Mouse (Mus musculus) CH12.LX (cell line): ENCODE results near the gene Abtb2. TPM values are rescaled to one million over a fixed set of nuclear protein-coding genes. Genes with fewer than 3 reads are reported as not detected.

Experiments
- DNase-seq: peaks from one replicate; pipeline ENCODE4 v3.0.0-alpha.2; 2013; ENCODE audit errors: extremely low read depth
- H3K27ac ChIP-seq: 2 replicates; pipeline ENCODE4 v1.5.1; 2012; ENCODE audit warnings: low read depth, mild to moderate bottlenecking, control low read depth, moderate library complexity; ENCODE audit not compliant: insufficient read depth
- H3K27me3 ChIP-seq: replicated peaks from 2 replicates; pipeline ENCODE3; 2012; ENCODE audit warnings: inconsistent platforms
- H3K36me3 ChIP-seq, 2 experiments: replicated peaks in 1 of 2; 2 replicates each; pipeline versions ENCODE3 to v1.6.1; 2012; ENCODE audit warnings: inconsistent platforms in 1 of 2, low read length in 1 of 2, mild to moderate bottlenecking in 1 of 2, mixed read lengths in 1 of 2, moderate library complexity in 1 of 2; ENCODE audit not compliant: control insufficient read depth in 1 of 2, insufficient read depth in 1 of 2
- H3K4me1 ChIP-seq, 2 experiments: 2 replicates each; pipeline ENCODE4 v1.6.1; 2012; ENCODE audit warnings: inconsistent platforms in 1 of 2, moderate library complexity in 1 of 2; ENCODE audit not compliant: insufficient read depth in 2 of 2, control insufficient read depth in 1 of 2
- H3K4me2 ChIP-seq: 2 replicates; pipeline ENCODE4 v1.6.1; 2012; ENCODE audit warnings: low read depth, mild to moderate bottlenecking, control low read depth; ENCODE audit not compliant: poor library complexity, insufficient read depth, severe bottlenecking
- H3K4me3 ChIP-seq, 3 experiments: fragments of 150-350 bp in 1 of 3; sonication (generic) in 1 of 3; replicated peaks in 1 of 3; 2 replicates each; pipeline versions ENCODE3 to v1.5.1; 2011 to 2012; ENCODE audit warnings: low read depth in 2 of 3, low read length in 2 of 3, mild to moderate bottlenecking in 2 of 3, moderate library complexity in 2 of 3, control low read depth in 1 of 3, improper control_type of control experiment in 1 of 3, inconsistent platforms in 1 of 3, mixed read lengths in 1 of 3; ENCODE audit not compliant: poor library complexity in 1 of 3
- H3K79me2 ChIP-seq: replicated peaks from 2 replicates; pipeline ENCODE4 v1.6.1; 2012; ENCODE audit warnings: mild to moderate bottlenecking, moderate library complexity; ENCODE audit not compliant: control insufficient read depth, poor library complexity, insufficient read depth, severe bottlenecking; ENCODE audit errors: extremely low read depth
- H3K9ac ChIP-seq: 2 replicates; pipeline ENCODE4 v1.6.1; 2012; ENCODE audit warnings: low read depth, mild to moderate bottlenecking, control low read depth, moderate library complexity; ENCODE audit not compliant: insufficient read depth
- H3K9me3 ChIP-seq: replicated peaks from 2 replicates; pipeline ENCODE3; 2012; ENCODE audit warnings: low read length, inconsistent platforms, mixed read lengths
- CTCF ChIP-seq, 2 experiments: IDR thresholded peaks in 1 of 2; conservative IDR thresholded peaks in 1 of 2; 2 replicates each; pipeline ENCODE4 v1.5.1; 2011 to 2012; ENCODE audit warnings: low read depth in 2 of 2, low read length in 2 of 2, improper control_type of control experiment in 1 of 2, inconsistent platforms in 1 of 2, mild to moderate bottlenecking in 1 of 2, moderate library complexity in 1 of 2
- ELF1 ChIP-seq: IDR thresholded peaks from 2 replicates; pipeline ENCODE4 v1.6.1; 2014; ENCODE audit warnings: low read depth, mild to moderate bottlenecking, inconsistent platforms, low read length, improper control_type of control experiment
- EP300 ChIP-seq: IDR thresholded peaks from 2 replicates; pipeline ENCODE4 v1.6.1; 2011; ENCODE audit warnings: low read length, improper control_type of control experiment
- GABPA ChIP-seq: IDR thresholded peaks from 2 replicates; pipeline ENCODE4 v1.6.1; 2012; ENCODE audit warnings: low read depth, low read length, improper control_type of control experiment, inconsistent platforms; ENCODE audit not compliant: insufficient replicate concordance
- IRF4 ChIP-seq: IDR thresholded peaks from 2 replicates; pipeline ENCODE4 v1.6.1; 2014; ENCODE audit warnings: low read depth, mild to moderate bottlenecking, inconsistent platforms, low read length, improper control_type of control experiment
- JUN ChIP-seq: IDR thresholded peaks from 2 replicates; pipeline ENCODE4 v1.6.1; 2011; ENCODE audit warnings: low read depth, mild to moderate bottlenecking, low read length, improper control_type of control experiment, moderate library complexity; ENCODE audit not compliant: insufficient read depth
- MAFK ChIP-seq: IDR thresholded peaks from 2 replicates; pipeline ENCODE4 v1.6.1; 2011; ENCODE audit warnings: low read length, improper control_type of control experiment; ENCODE audit not compliant: insufficient replicate concordance
- MAX ChIP-seq: IDR thresholded peaks from 2 replicates; pipeline ENCODE4 v1.6.1; 2011; ENCODE audit warnings: low read length, improper control_type of control experiment
- MEF2A ChIP-seq: IDR thresholded peaks from 2 replicates; pipeline ENCODE4 v1.6.1; 2014; ENCODE audit warnings: low read depth, mild to moderate bottlenecking, inconsistent platforms, low read length, improper control_type of control experiment, borderline replicate concordance
- MXI1 ChIP-seq: IDR thresholded peaks from 2 replicates; pipeline ENCODE4 v1.6.1; 2011; ENCODE audit warnings: mild to moderate bottlenecking, low read depth, low read length, improper control_type of control experiment
- NELFE ChIP-seq: IDR thresholded peaks from 2 replicates; pipeline ENCODE4 v1.6.1; 2011; ENCODE audit warnings: low read depth, low read length, improper control_type of control experiment
- POLR2AphosphoS2 ChIP-seq: IDR thresholded peaks from 2 replicates; pipeline ENCODE4 v1.6.1; 2011; ENCODE audit warnings: low read depth, low read length, improper control_type of control experiment
- RAD21 ChIP-seq: IDR thresholded peaks from 2 replicates; pipeline ENCODE4 v1.6.1; 2011; ENCODE audit warnings: low read depth, mild to moderate bottlenecking, low read length, improper control_type of control experiment, moderate library complexity
- RCOR1 ChIP-seq: conservative IDR thresholded peaks from 2 replicates; pipeline ENCODE4 v1.6.1; 2012; ENCODE audit warnings: low read depth, mild to moderate bottlenecking, inconsistent platforms, low read length, improper control_type of control experiment
- SIN3A ChIP-seq: IDR thresholded peaks from 2 replicates; pipeline ENCODE4 v1.6.1; 2012; ENCODE audit warnings: low read length, improper control_type of control experiment, inconsistent platforms
- SMC3 ChIP-seq: IDR thresholded peaks from 2 replicates; pipeline ENCODE4 v1.6.1; 2011; ENCODE audit warnings: low read depth, low read length, improper control_type of control experiment
- TBP ChIP-seq: conservative IDR thresholded peaks from 2 replicates; pipeline ENCODE4 v1.6.1; 2011; ENCODE audit warnings: low read depth, low read length, improper control_type of control experiment
- TCF12 ChIP-seq: IDR thresholded peaks from 2 replicates; pipeline ENCODE4 v1.6.1; 2014; ENCODE audit warnings: low read depth, mild to moderate bottlenecking, inconsistent platforms, low read length, improper control_type of control experiment
- USF1 ChIP-seq: IDR thresholded peaks from 2 replicates; pipeline ENCODE4 v1.6.1; 2014; ENCODE audit warnings: low read depth, mild to moderate bottlenecking, inconsistent platforms, low read length, improper control_type of control experiment
- ZC3H11A ChIP-seq: IDR thresholded peaks from 2 replicates; pipeline ENCODE4 v1.6.1; 2012; ENCODE audit warnings: low read depth, mild to moderate bottlenecking, inconsistent platforms, low read length, improper control_type of control experiment
- ZKSCAN1 ChIP-seq: IDR thresholded peaks from 2 replicates; pipeline ENCODE4 v1.6.1; 2012; ENCODE audit warnings: low read depth, inconsistent platforms, low read length, improper control_type of control experiment, borderline replicate concordance
- ZMIZ1 ChIP-seq: IDR thresholded peaks from 2 replicates; pipeline ENCODE4 v1.6.1; 2012; ENCODE audit warnings: low read depth, mild to moderate bottlenecking, inconsistent platforms, low read length, improper control_type of control experiment
- dilution Hi-C: fragments of 300-500 bp; cut with MboI; formaldehyde crosslinking; loops from 2 replicates; pipeline ENCODE4 v1.14.3; 2020; ENCODE audit warnings: low sequenced_read_pairs; ENCODE audit not compliant: extremely low pct_unique_long_range_greater_than_20kb, extremely low pct_ligation_motif_present
- in situ Hi-C: fragments of 300-500 bp; cut with MboI; formaldehyde crosslinking; loops from 3 replicates; pipeline ENCODE4 v1.14.3; 2019; ENCODE audit warnings: low sequenced_read_pairs, low pct_ligation_motif_present, low pct_unique_long_range_greater_than_20kb, mixed read lengths
- polyA plus RNA-seq: library from polyadenylated mRNA; unstranded; fragments of >175 nt; gene quantifications from 2 replicates; pipeline ENCODE4 v1.2.1, GENCODE M21; 2012; ENCODE audit warnings: low read depth; ENCODE audit not compliant: insufficient read length
- total RNA-seq, 2 experiments: library from RNA; depleted of rRNA; stranded (reverse); fragments of 300-350 nt in 1 of 2; fragments of >200 nt in 1 of 2; gene quantifications; 2 replicates each; pipeline ENCODE4 v1.2.3; 2012 to 2014

The Abtb2 gene
- total and polyA plus RNA-seq, 3 experiments: 2.9 to 7.7 (median 3.8) TPM

GRCm38 (mm10) chr2:103690425-103690824 is 124.3 kb downstream of the Abtb2 start:
- TF ChIP-seq ELF1: no peak
- TF ChIP-seq RCOR1: no peak
- TF ChIP-seq EP300: no peak
- TF ChIP-seq JUN: no peak
- TF ChIP-seq TCF12: no peak
- TF ChIP-seq TBP: no peak
- no peak for TF ChIP-seq CTCF (conservative IDR thresholded peaks at IDR 0.05 in 1 of 2, IDR thresholded peaks at IDR 0.05 in 1 of 2; ENCODE audit: low read depth in 2 of 2, low read length in 2 of 2)
- no peak for TF ChIP-seq POLR2AphosphoS2
- TF ChIP-seq NELFE: no peak
- TF ChIP-seq ZC3H11A: no peak
- no peak for TF ChIP-seq USF1
- TF ChIP-seq MAX: no peak
- TF ChIP-seq ZMIZ1: no peak
- no peak for TF ChIP-seq GABPA
- no peak for TF ChIP-seq MEF2A
- TF ChIP-seq ZKSCAN1: no peak
- TF ChIP-seq RAD21: no peak
- TF ChIP-seq SIN3A: no peak
- no peaks in the 10 kb centered on the region for H3K27me3 ChIP-seq
- no peak for DNase-seq
- H3K4me2 ChIP-seq: no peak overlapping the region
- no peaks in the 10 kb centered on the region for H3K9me3 ChIP-seq
- no peaks in the 10 kb centered on the region for H3K79me2 ChIP-seq
- in situ Hi-C loops: loop anchor here (5.0 kb wide), 1 partner anchor 123 kb away; the partner anchor contains the start of gene Abtb2
- no peak overlapping the region for H3K9ac ChIP-seq
- dilution Hi-C loops: no loop called here
- no peak overlapping the region for H3K27ac ChIP-seq
- no peak overlapping the region for H3K4me3 ChIP-seq
- peaks cover 6 to 47% of the 10 kb centered on the region in 2 experiments for H3K4me1 ChIP-seq
- peaks cover 0 to 11% of the 10 kb centered on the region in 2 experiments for H3K36me3 ChIP-seq

GRCm38 (mm10) chr2:103690828-103691227 is 124.7 kb downstream of the Abtb2 start:
- H3K27ac ChIP-seq: no peak overlapping the region
- H3K27me3 ChIP-seq: no peaks in the 10 kb centered on the region
- TF ChIP-seq ZKSCAN1: no peak
- no peak for TF ChIP-seq RAD21
- no peak for TF ChIP-seq SIN3A
- no peak for TF ChIP-seq MXI1
- TF ChIP-seq RCOR1: no peak
- no peak for TF ChIP-seq IRF4
- no peak for TF ChIP-seq MAFK
- TF ChIP-seq SMC3: no peak
- H3K4me3 ChIP-seq: no peak overlapping the region
- in situ Hi-C loops (loop anchor here (5.0 kb wide), 1 partner anchor 124 kb away; the partner anchor contains the start of gene Abtb2), dilution Hi-C loops (no loop called here)
- no peak overlapping the region for H3K9ac ChIP-seq
- H3K9me3 ChIP-seq: no peaks in the 10 kb centered on the region
- no peak for DNase-seq
- H3K4me1 ChIP-seq: peaks cover 4 to 46% of the 10 kb centered on the region in 2 experiments
- no peaks in the 10 kb centered on the region for H3K79me2 ChIP-seq
- H3K36me3 ChIP-seq: peaks cover 0 to 11% of the 10 kb centered on the region in 2 experiments
- no peak overlapping the region for H3K4me2 ChIP-seq
